Mouse (Mus musculus) left cerebral cortex, adult 2 months (tissue): ENCODE results near the gene Gm21987. TPM values are rescaled to one million over a fixed set of nuclear protein-coding genes. Genes with fewer than 3 reads are reported as not detected.

Experiments used
- DNase-seq, 2 experiments: peaks; one replicate each; pipeline ENCODE4 v3.0.0; 2021 to 2022; ENCODE audit warnings: low spot score in 2 of 2, mixed read lengths in 1 of 2; ENCODE audit errors: extremely low spot score in 1 of 2
- H3K27ac ChIP-seq: fragments of 200-600 bp; 2 replicates; pipeline ENCODE4 v1.8.1; 2022
- H3K4me3 ChIP-seq: fragments of 200-600 bp; 2 replicates; pipeline ENCODE4 v1.8.1; 2022
- CTCF ChIP-seq: fragments of 200-600 bp; IDR thresholded peaks from 2 replicates; pipeline ENCODE4 v1.8.1; 2022; ENCODE audit warnings: antibody characterized with exemption, mild to moderate bottlenecking, moderate library complexity
- intact Hi-C: fragments of 180-260 bp; cut with DNase I; formaldehyde crosslinking; loops from one replicate; pipeline ENCODE4 v1.15.1; 2025
- total RNA-seq, 2 experiments: library from RNA; stranded (reverse); gene quantifications; 2 replicates each; pipeline ENCODE4 v1.2.3; 2021

The Gm21987 gene
- total RNA-seq, 2 experiments from 2014 or later: not detected

DNA sequence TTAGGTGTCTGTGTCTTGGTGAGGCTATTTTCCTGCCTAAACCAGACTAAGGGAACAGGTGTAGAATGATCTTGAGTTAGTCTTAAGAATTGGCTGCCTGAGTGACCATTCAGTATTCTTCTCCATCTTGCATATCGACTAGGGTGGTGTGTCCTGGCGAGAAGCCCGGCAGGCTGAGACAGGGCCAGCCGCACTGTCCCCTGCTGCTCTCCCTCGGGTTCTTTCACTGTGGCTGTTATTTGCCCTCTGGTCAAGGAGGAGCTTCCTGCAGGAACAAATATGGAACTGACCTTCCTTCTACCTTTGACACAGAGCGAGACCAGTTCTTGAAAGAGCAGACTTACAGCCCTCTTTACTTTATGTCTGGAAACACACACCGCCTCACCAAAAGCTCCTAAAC, 5.2 kb downstream of the Gm21987 start:
- intact Hi-C loops: no loop called here
- TF ChIP-seq CTCF: no peak
- H3K4me3 ChIP-seq: no peak overlapping the region
- no peak overlapping the region for H3K27ac ChIP-seq
- no peak for DNase-seq

DNA sequence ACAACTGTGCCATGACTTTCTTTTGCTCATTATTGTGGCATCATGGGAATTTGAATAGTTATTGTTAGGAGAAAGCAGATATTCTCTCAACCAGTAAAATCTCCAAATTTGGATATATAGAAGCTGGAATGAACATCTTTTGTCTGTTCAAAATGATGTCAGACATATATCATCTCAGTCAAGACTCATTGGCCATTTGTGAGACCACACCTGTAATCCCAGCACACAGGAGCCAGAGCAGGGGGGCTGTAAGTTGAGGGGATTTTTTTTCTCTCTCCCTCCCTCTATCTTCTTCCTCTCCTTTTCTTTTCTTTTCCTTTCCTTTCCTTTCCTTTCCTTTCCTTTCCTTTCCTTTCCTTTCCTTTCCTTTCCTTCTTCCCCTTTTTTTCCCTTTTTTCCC, 6.0 kb downstream of the Gm21987 start:
- no peak for TF ChIP-seq CTCF
- intact Hi-C loops: no loop called here
- no peak overlapping the region for H3K4me3 ChIP-seq
- H3K27ac ChIP-seq: no peak overlapping the region
- DNase-seq: no peak

DNA sequence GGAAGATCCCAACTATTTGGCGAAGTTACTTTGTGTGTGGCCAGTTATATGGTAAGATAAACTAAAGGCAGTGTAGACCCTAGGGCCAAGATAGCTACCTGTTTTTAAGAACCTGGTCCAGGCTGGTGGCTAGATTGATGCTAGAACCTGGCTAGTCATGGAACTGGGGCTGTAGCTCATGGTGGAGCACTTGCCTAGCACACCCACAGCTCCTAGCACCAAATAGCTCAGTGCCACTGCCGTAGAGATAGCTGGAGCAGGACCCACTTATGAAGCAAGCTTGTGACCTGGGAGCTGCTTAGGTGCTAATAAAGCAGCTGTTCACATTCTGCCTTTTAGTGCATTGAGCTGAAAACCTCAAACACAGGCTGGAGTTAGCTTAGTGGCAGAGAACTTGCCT, 6.8 kb downstream of the Gm21987 start:
- TF ChIP-seq CTCF: no peak
- Histone ChIP-seq H3K4me3 (no peak overlapping the region), H3K27ac (no peak overlapping the region)
- DNase-seq: no peak
- intact Hi-C loops: no loop called here

DNA sequence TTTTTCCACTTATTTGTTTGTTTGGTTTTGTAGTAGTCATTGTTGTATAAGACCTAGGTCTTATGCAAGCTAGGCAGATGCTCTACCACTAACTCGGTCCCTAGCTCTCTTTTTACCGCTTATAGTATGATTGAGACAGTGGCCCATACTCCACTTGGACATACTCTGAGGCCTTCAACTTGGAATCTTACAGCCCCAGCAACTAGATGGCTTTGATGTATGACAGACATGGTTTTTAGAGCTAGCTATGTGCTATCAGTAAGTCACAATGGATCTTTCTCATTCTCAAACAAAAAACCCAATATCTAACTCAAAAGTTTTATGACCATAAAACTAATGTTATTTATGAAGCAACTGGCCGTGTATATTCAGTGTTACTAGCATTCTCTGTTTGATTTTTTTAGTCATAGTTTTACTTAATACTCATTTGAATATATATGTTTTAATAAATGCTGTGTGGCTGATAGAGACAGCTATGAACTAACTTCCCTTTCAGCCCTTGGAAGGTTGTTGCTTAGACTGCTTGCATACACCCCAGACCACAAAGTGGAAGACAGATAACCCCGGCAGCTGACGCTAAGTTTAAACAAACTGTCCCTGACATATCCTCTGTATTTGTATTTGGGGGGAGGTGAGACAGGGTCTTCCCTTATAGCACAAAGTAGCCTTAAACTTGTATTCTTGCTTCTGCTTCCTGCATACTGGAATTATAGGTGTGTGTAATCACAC, 7.5 kb downstream of the Gm21987 start:
- no peak for TF ChIP-seq CTCF
- Histone ChIP-seq H3K27ac (no peak overlapping the region), H3K4me3 (no peak overlapping the region)
- DNase-seq: no peak
- intact Hi-C loops: no loop called here

DNA sequence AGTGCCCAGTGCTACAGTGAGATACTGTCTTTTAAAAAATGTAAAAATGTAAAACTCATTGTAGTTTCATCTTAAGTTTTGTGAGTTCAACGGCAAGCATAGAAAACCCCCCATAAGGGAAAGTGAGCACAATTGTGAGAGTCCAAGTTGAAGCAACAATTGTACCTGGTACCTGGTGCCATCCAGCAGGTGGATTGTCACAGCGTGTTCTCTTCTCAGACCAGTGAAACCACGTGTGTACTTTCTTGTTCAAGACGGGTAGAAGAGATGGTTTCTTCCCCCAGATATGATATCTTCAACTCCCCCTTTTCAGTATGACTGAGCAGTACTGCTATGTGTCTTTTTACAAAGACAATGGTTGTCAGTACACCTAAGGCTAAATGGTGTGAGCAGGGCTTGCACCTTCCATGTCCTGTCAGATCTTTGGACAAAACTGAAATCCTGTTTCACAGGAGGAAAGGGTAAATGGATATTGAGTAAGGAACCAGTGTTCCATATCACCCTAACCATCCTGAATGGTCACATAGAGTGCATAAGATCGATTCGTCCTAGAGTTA, 11.5 kb downstream of the Gm21987 start:
- intact Hi-C loops: no loop called here
- TF ChIP-seq CTCF: no peak
- no peak overlapping the region for H3K27ac ChIP-seq
- H3K4me3 ChIP-seq: no peak overlapping the region
- no peak for DNase-seq

DNA sequence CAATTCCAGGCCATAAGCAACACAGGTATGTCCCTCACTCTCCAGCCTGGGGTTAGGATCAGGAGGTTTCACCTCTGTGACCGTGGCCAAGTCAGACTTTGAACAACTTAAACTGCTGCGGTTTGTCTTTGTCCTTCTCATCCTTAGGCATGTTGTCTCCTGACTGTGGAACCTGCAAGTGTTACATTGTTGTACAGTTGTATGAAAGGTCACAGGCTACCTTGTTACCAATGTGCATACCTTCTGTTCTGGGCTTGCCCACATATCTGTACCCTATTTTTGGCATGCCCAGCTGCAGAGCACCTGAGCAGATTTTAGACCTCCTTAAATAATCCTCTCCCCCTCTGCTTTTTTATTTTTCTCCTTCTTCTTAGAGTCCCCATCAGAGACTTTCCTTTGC, 12.4 kb downstream of the Gm21987 start:
- TF ChIP-seq CTCF: no peak
- Histone ChIP-seq H3K27ac (no peak overlapping the region), H3K4me3 (no peak overlapping the region)
- intact Hi-C loops: no loop called here
- DNase-seq: no peak

DNA sequence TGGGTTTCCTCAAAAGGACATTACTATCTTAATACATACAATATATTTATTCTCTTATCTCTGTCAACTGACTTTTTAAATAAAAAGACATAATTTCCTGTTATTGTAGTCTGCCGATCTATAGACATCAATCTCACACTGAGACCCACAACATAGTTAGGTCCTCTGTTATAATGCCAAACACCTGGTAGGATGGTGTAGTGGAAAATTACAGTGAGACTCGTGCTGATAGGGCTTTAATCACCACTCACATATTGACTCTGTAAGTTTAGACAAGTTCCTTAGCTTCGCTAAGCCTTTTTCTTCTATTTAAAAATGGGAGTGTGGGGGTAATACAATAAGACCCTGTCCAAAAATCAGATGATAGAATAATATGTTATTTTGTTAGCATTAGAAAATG, 13.0 kb downstream of the Gm21987 start:
- no peak for DNase-seq
- H3K27ac ChIP-seq: no peak overlapping the region
- no peak overlapping the region for H3K4me3 ChIP-seq
- no peak for TF ChIP-seq CTCF
- intact Hi-C loops: no loop called here

DNA sequence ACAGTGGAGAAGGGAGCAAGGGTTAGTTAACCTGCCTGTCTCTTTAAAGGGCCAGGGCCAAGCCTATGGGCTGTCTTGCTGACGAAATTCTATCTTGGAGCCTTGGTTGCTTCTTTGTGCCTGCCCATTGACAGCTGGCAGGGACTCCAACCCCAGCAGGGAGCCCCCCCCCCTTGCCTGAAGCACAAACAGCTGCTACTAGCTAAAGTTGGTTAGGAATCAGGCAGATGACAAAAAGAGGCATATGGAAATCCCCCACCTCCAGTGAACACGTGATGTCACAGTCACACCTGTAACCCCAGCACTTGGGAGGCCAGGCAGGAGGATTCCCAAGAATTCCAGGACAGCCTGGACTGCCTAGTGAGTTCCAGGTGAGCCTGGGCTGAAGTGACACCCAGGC, 13.5 kb downstream of the Gm21987 start:
- no peak for TF ChIP-seq CTCF
- Histone ChIP-seq H3K4me3 (no peak overlapping the region), H3K27ac (no peak overlapping the region)
- DNase-seq: no peak
- intact Hi-C loops: no loop called here

DNA sequence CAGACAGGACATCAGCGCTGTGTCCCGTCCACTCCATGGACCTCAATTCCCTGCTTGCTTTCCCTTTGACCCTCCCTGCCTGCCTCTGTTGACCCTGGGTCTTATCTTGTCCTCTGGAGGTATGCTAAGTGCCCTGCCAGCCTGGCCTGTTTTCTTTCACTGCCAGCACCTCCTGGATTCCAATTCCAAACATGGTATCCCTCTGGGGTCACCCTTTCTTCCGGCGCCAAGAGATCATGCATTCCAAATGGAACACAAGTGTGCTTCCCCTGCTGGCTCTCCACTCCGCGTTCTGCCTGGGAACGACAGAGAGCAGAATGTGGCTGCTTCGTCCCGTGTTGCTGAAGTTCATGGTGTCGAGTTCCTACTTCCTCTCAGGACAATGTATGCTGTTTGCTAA, 15.1 kb downstream of the Gm21987 start, which contains the start of gene Popdc2:
Gene Popdc2 (plus strand): TSS at position 277 of the 400 bp plus-strand sequence.
- no peak for DNase-seq
- intact Hi-C loops: no loop called here
- Histone ChIP-seq H3K4me3 (no peak within 1 kb of the TSS), H3K27ac (no peak within 1 kb of the TSS)
- no peak for TF ChIP-seq CTCF

DNA sequence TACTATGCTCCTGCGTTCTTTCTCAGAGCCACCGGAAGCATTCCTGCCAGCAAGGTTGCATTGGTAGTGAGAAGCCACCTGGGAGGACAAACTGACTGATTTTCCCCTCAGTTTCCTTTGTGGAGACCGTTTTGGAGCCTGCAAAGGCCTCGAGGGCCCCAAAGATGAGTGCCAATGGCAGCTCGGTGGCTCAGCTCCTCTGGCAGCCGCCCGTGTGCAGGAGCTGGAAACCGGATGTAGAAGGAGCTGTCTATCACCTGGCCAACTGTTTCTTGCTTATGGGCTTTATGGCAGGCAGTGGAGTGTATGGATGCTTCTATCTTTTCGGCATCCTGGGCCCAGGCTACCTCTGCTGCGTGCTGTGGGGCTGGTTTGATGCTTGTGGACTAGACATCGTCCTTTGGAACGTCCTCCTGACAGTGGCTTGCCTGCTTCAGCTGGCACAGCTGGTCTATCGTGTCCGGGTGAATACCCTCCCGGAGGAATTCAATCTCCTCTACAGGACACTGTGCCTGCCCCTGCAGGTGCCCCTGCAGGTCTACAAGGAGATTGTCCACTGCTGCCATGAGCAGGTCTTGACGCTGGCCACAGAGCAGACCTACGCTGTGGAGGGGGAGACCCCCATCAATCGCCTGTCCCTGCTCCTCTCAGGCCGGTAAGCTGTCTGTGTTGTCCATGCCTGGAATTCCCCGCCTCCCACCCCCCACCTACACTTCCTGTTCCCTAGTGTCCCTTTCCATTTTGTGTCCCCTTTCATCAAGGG, 15.8 kb downstream of the Gm21987 start:
- DNase-seq: no peak
- no peak overlapping the region for H3K27ac ChIP-seq
- TF ChIP-seq CTCF: no peak
- intact Hi-C loops: no loop called here
- no peak overlapping the region for H3K4me3 ChIP-seq

DNA sequence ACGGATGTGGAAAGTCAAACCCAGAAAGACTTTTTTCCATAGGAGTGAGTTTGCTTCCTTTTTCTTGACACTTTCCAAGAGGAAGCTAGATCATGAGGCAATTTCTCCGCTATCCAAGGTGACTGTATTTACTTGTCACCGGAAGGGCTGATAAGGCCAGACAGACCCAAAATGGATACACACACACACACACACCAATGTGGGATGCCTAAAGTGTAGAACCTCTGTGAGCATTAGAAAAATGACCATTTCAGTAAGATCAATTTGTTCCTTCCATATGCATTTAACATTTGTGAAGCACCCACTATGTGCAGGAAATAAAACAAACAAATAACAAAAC, 16.4 kb downstream of the Gm21987 start:
- intact Hi-C loops: no loop called here
- no peak for TF ChIP-seq CTCF
- no peak overlapping the region for H3K27ac ChIP-seq
- H3K4me3 ChIP-seq: no peak overlapping the region
- DNase-seq: no peak

DNA sequence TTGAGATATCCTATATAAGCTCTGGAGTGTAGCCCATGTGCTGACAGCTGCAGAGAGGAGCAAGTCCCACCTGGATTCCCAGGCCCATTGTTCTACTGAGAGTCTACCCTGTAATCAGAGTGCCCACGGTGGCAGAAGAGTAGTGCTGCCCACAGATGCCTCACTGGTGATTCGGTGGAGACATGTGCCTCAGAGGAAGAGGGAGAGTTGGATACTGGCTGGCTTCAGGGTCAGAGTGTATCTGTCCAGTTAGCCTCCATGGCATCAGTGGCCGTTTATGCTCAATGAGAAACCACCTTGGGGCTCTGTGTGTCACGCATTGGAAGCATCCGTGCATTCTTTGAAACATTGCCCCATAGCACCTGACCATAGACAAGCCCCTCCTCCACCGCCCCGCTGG, 16.8 kb downstream of the Gm21987 start:
- intact Hi-C loops: no loop called here
- H3K27ac ChIP-seq: no peak overlapping the region
- no peak for TF ChIP-seq CTCF
- H3K4me3 ChIP-seq: no peak overlapping the region
- DNase-seq: no peak
